Mouse (Mus musculus) hindbrain, embryonic 10.5 days (tissue): Measurements from ENCODE around the gene Dlk1. TPM values are rescaled to one million over a fixed set of nuclear protein-coding genes. Genes with fewer than 3 reads are reported as not detected.

Source experiments
- DNase-seq: peaks from one replicate; pipeline ENCODE4 v3.0.0-alpha.2; 2017; ENCODE audit warnings: low spot score
- H3K27ac ChIP-seq: fragments of 300-500 bp; sonication (generic); 2 replicates; pipeline ENCODE4 v1.5.1; 2016; ENCODE audit warnings: mild to moderate bottlenecking, moderate library complexity
- H3K27me3 ChIP-seq: fragments of 300-500 bp; sonication (generic); 2 replicates; pipeline ENCODE4 v1.6.1; 2016; ENCODE audit warnings: mild to moderate bottlenecking; ENCODE audit not compliant: poor library complexity, insufficient read depth, severe bottlenecking
- H3K36me3 ChIP-seq: fragments of 300-500 bp; sonication (generic); 2 replicates; pipeline ENCODE4 v1.6.1; 2016; ENCODE audit warnings: mild to moderate bottlenecking, moderate library complexity
- H3K4me1 ChIP-seq: fragments of 300-500 bp; sonication (generic); replicated peaks from 2 replicates; pipeline ENCODE4 v1.6.1; 2016; ENCODE audit warnings: mild to moderate bottlenecking
- H3K4me3 ChIP-seq: fragments of 300-500 bp; sonication (generic); 2 replicates; pipeline ENCODE4 v1.5.1; 2016; ENCODE audit warnings: mild to moderate bottlenecking, moderate library complexity
- H3K9me3 ChIP-seq: fragments of 300-500 bp; sonication (generic); 2 replicates; pipeline ENCODE4 v1.6.1; 2016; ENCODE audit warnings: mild to moderate bottlenecking, moderate library complexity
- WGBS: fragments of 180-500 bp; shearing (Covaris S2); methylation state at CpG from one replicate; pipeline ENCODE4 v1.1.7; 2016; 5-methylcytosine and 5-hydroxymethylcytosine counted together
- polyA plus RNA-seq: library from polyadenylated mRNA; unstranded; fragments of >200 nt; fragmentation: Nextera tagmentation; extraction: Ambion mirVana; gene quantifications from 2 replicates; pipeline ENCODE4 v1.2.1, GENCODE M21; 2016

The Dlk1 gene
- polyA plus RNA-seq, 1 experiment from 2014 or later = 82.8 TPM

GRCm38 (mm10) chr12:109444999-109445398 lies 7.6 kb upstream of the Dlk1 start:
- Histone ChIP-seq H3K4me3 (no peak overlapping the region), H3K27me3 (peaks cover 96% of the 10 kb centered on the region), H3K9me3 (no peaks in the 10 kb centered on the region), H3K4me1 (peaks cover 91% of the 10 kb centered on the region), H3K27ac (peak overlapping the region; percentile 73; the same call in 1 of the 2 replicates), H3K36me3 (no peaks in the 10 kb centered on the region)
- WGBS = 57% methylated on average over 5 of the region's 5 CpGs
- DNase-seq = no peak

- 5% methylated on average over 19 of the region's 19 CpGs for WGBS
- H3K27me3 ChIP-seq = peaks cover 96% of the 10 kb centered on the region
- peaks cover 94% of the 10 kb centered on the region for H3K4me1 ChIP-seq
- H3K4me3 ChIP-seq = peak overlapping the region; percentile 34
- H3K9me3 ChIP-seq = no peaks in the 10 kb centered on the region
- DNase-seq = peak; percentile 80
- peak overlapping the region; percentile 73 for H3K27ac ChIP-seq
- H3K36me3 ChIP-seq = no peaks in the 10 kb centered on the region
These were observed 7.0 kb upstream of the Dlk1 start for GRCm38 (mm10) chr12:109445499-109446235.

GRCm38 (mm10) chr12:109446236-109446941 lies 6.2 kb upstream of the Dlk1 start:
- Histone ChIP-seq H3K4me1 (peaks cover 94% of the 10 kb centered on the region), H3K4me3 (peak overlapping the region; percentile 34), H3K9me3 (no peaks in the 10 kb centered on the region), H3K27ac (peak overlapping the region; percentile 73), H3K36me3 (no peaks in the 10 kb centered on the region), H3K27me3 (peaks cover 96% of the 10 kb centered on the region)
- 7% methylated on average over 18 of the region's 18 CpGs for WGBS
- DNase-seq = no peak

- H3K9me3 ChIP-seq = no peaks in the 10 kb centered on the region
- H3K27me3 ChIP-seq = peaks cover 95% of the 10 kb centered on the region
- DNase-seq = peak; percentile 82
- H3K36me3 ChIP-seq = no peaks in the 10 kb centered on the region
- H3K4me3 ChIP-seq = peak overlapping the region; percentile 48
- H3K4me1 ChIP-seq = peaks cover 91% of the 10 kb centered on the region
- peak overlapping the region; percentile 84 for H3K27ac ChIP-seq
- under 1% methylated on average over 29 of the region's 30 CpGs for WGBS
These were observed 2.9 kb upstream of the Dlk1 start for GRCm38 (mm10) chr12:109449421-109450411.

- Histone ChIP-seq H3K36me3 (no peaks in the 10 kb centered on the region), H3K27me3 (peaks cover 97% of the 10 kb centered on the region), H3K9me3 (no peaks in the 10 kb centered on the region), H3K4me1 (peaks cover 94% of the 10 kb centered on the region), H3K27ac (peak overlapping the region; percentile 83), H3K4me3 (peak overlapping the region; percentile 57)
- 1% methylated on average over 84 of the region's 96 CpGs for WGBS
- DNase-seq = peak; percentile 69
These were observed 708 bp downstream of the Dlk1 start for GRCm38 (mm10) chr12:109453065-109453997.

GRCm38 (mm10) chr12:109454137-109454536 lies 1.5 kb downstream of the Dlk1 start:
- H3K27me3 ChIP-seq = peaks cover 98% of the 10 kb centered on the region
- peak overlapping the region; percentile 83 for H3K27ac ChIP-seq
- 8% methylated on average over 13 of the region's 13 CpGs for WGBS
- H3K36me3 ChIP-seq = no peaks in the 10 kb centered on the region
- peak overlapping the region; percentile 57 for H3K4me3 ChIP-seq
- no peaks in the 10 kb centered on the region for H3K9me3 ChIP-seq
- no peak for DNase-seq
- H3K4me1 ChIP-seq = peaks cover 94% of the 10 kb centered on the region

- peak overlapping the region; percentile 16; the same call in 1 of the 2 replicates for H3K4me3 ChIP-seq
- WGBS = 10% methylated on average over 9 of the region's 9 CpGs
These were observed 4.0 kb downstream of the Dlk1 start for GRCm38 (mm10) chr12:109456531-109457202.

GRCm38 (mm10) chr12:109457836-109458235 lies 5.2 kb downstream of the Dlk1 start:
- peak overlapping the region; percentile 11; the same call in 1 of the 2 replicates for H3K4me3 ChIP-seq
- WGBS = 18% methylated on average over 8 of the region's 8 CpGs
- 0 out of 2 replicates have a peak, but pooled peaks cover 6% of the 10 kb centered on the region for H3K36me3 ChIP-seq
- no peaks in the 10 kb centered on the region for H3K9me3 ChIP-seq
- DNase-seq = no peak
- peak overlapping the region; percentile 67 for H3K27ac ChIP-seq
- peaks cover 74% of the 10 kb centered on the region for H3K4me1 ChIP-seq
- H3K27me3 ChIP-seq = peaks cover 100% of the 10 kb centered on the region

More at GRCm38 (mm10) chr12:109456531-109457202, 4.0 kb downstream of the Dlk1 start:
- Histone ChIP-seq H3K27ac (peak overlapping the region; percentile 67), H3K27me3 (peaks cover 100% of the 10 kb centered on the region), H3K36me3 (0 out of 2 replicates have a peak, but pooled peaks cover 6% of the 10 kb centered on the region), H3K4me1 (peaks cover 84% of the 10 kb centered on the region), H3K9me3 (no peaks in the 10 kb centered on the region)
- DNase-seq = peak; percentile 38

GRCm38 (mm10) chr12:109458896-109459295 lies 6.3 kb downstream of the Dlk1 start:
- H3K27me3 ChIP-seq = peaks cover 99% of the 10 kb centered on the region
- H3K4me1 ChIP-seq = peaks cover 63% of the 10 kb centered on the region
- H3K4me3 ChIP-seq = peak overlapping the region; percentile 35
- 0 out of 2 replicates have a peak, but pooled peaks cover 6% of the 10 kb centered on the region for H3K36me3 ChIP-seq
- WGBS = 15% methylated on average over 10 of the region's 10 CpGs
- peak overlapping the region; percentile 19; the same call in 1 of the 2 replicates for H3K27ac ChIP-seq
- no peak for DNase-seq
- H3K9me3 ChIP-seq = no peaks in the 10 kb centered on the region

- 23% methylated on average over 49 of the region's 49 CpGs for WGBS
- Histone ChIP-seq H3K36me3 (0 out of 2 replicates have a peak, but pooled peaks cover 6% of the 10 kb centered on the region), H3K9me3 (no peaks in the 10 kb centered on the region), H3K4me3 (peak overlapping the region; percentile 35), H3K27ac (peak overlapping the region; percentile 19), H3K4me1 (peaks cover 55% of the 10 kb centered on the region), H3K27me3 (peaks cover 99% of the 10 kb centered on the region)
- DNase-seq = no peak
These were observed 7.1 kb downstream of the Dlk1 start for GRCm38 (mm10) chr12:109459481-109460401.
